Mouse (Mus musculus) liver, embryonic 16.5 days (tissue): ENCODE results near the gene Arhgef9. TPM values are rescaled to one million over a fixed set of nuclear protein-coding genes. Genes with fewer than 3 reads are reported as not detected.

Experiments
- ATAC-seq: fragments of 200-750 bp; cut with Nextera tagmentation; 2 replicates; pipeline ENCODE4 v1.8.0; 2017; ENCODE audit warnings: low read depth, mild to moderate bottlenecking, moderate number of reproducible peaks, moderate library complexity
- H3K27ac ChIP-seq: fragments of 300-500 bp; sonication (generic); 2 replicates; pipeline ENCODE4 v1.5.1; 2014; ENCODE audit warnings: mild to moderate bottlenecking, low read length
- H3K27me3 ChIP-seq: fragments of 300-500 bp; sonication (generic); 2 replicates; pipeline ENCODE4 v1.6.1; 2014; ENCODE audit warnings: low read depth, low read length, mixed read lengths; ENCODE audit not compliant: control insufficient read depth, insufficient read depth
- H3K36me3 ChIP-seq: fragments of 300-500 bp; sonication (generic); 2 replicates; pipeline ENCODE4 v1.6.1; 2014; ENCODE audit warnings: mild to moderate bottlenecking; ENCODE audit not compliant: control insufficient read depth, insufficient read depth
- H3K4me1 ChIP-seq: fragments of 300-500 bp; sonication (generic); 2 replicates; pipeline ENCODE4 v1.6.1; 2014; ENCODE audit warnings: low read depth, low read length, mixed read lengths; ENCODE audit not compliant: control insufficient read depth
- H3K4me2 ChIP-seq: fragments of 300-500 bp; sonication (generic); 2 replicates; pipeline ENCODE4 v1.6.1; 2014; ENCODE audit warnings: low read depth, low read length, mixed read lengths
- H3K4me3 ChIP-seq: fragments of 300-500 bp; sonication (generic); 2 replicates; pipeline ENCODE4 v1.5.1; 2014; ENCODE audit warnings: low read depth, mild to moderate bottlenecking, low read length
- H3K9ac ChIP-seq: fragments of 300-500 bp; sonication (generic); 2 replicates; pipeline ENCODE4 v1.6.1; 2014; ENCODE audit warnings: low read depth, low read length
- H3K9me3 ChIP-seq: fragments of 300-500 bp; sonication (generic); replicated peaks from 2 replicates; pipeline ENCODE4 v1.6.1; 2016; ENCODE audit warnings: low read length; ENCODE audit not compliant: control insufficient read depth
- WGBS: fragments of 180-500 bp; shearing (Covaris S2); extraction: QIAGEN DNeasy Blood & Tissue Kit; methylation state at CpG from one replicate; pipeline ENCODE4 v1.1.7; 2014; ENCODE audit not compliant: insufficient replicate concordance; 5-methylcytosine and 5-hydroxymethylcytosine counted together
- polyA plus RNA-seq: library from polyadenylated mRNA; unstranded; fragments of >200 nt; fragmentation: Nextera tagmentation; extraction: Ambion mirVana; gene quantifications from 2 replicates; pipeline ENCODE4 v1.2.1, GENCODE M21; 2015

The Arhgef9 gene
- 1.2 and 1.8 TPM in 2 replicates for polyA plus RNA-seq

DNA sequence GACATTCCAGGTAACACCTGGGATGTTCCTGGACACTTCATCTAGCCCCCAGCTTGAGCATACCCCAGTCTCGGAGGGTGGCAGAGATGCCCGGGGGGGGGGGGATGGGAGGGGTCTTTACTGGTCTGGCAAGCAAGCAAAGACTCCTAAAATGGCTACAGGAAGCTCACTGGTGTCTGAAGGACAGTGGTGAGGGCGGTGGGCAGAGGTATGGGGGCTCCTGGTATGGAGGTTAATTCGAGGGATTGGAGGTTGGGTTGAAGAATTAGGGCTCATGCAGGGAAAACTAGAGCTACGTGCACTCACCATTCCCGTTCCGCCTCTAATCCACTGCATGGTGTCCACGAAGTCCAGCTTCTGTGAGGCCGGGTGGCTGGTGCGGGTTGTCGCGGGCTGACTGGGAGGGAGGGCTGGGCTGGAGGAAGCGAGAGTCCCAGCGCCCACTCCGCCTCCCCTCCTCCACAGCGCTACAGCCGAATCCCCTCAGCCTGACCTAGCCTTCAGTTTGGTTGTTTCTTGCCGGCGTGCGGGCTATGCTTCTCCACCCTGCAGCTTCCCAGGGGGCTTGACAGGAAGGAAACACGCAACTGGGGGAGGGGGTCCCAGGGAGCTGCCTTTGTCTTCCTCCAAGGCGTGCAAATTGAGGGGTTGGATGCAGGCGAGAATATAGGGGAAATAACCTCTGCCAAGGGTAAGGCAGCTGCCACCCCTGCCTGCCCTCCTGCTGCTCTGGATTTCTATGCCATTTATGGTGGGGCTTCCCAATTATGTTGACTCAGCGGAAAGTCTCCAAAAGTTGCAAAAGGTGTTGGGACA lies at the start of gene Arhgef9:
Gene Arhgef9 (minus strand): TSS at position 753 of the 816 bp plus-strand sequence.
- no peaks in the 10 kb centered on the region for H3K4me1 ChIP-seq
- no peaks in the 10 kb centered on the region for H3K9me3 ChIP-seq
- H3K27ac ChIP-seq, result no peak within 1 kb of the TSS
- peaks cover 3% of the 10 kb centered on the region; the same call in 1 of the 2 replicates for H3K27me3 ChIP-seq
- H3K4me2 ChIP-seq, result peak within 1 kb of the TSS; percentile 41
- peak within 1 kb of the TSS; percentile 36 for H3K4me3 ChIP-seq
- no peak for ATAC-seq
- H3K36me3 ChIP-seq, result no peaks in the 10 kb centered on the region
- no peak within 1 kb of the TSS for H3K9ac ChIP-seq
- 21% methylated on average over 24 of the region's 24 CpGs for WGBS

- Histone ChIP-seq H3K27ac (no peak overlapping the region), H3K9me3 (no peaks in the 10 kb centered on the region), H3K9ac (no peak overlapping the region), H3K36me3 (no peaks in the 10 kb centered on the region), H3K4me3 (no peak overlapping the region), H3K4me2 (no peak overlapping the region), H3K27me3 (no peaks in the 10 kb centered on the region), H3K4me1 (no peaks in the 10 kb centered on the region)
- ATAC-seq, result no peak
Observed at GRCm38 (mm10) chrX:95238896-95239295, 42.2 kb upstream of the Arhgef9 start.

DNA sequence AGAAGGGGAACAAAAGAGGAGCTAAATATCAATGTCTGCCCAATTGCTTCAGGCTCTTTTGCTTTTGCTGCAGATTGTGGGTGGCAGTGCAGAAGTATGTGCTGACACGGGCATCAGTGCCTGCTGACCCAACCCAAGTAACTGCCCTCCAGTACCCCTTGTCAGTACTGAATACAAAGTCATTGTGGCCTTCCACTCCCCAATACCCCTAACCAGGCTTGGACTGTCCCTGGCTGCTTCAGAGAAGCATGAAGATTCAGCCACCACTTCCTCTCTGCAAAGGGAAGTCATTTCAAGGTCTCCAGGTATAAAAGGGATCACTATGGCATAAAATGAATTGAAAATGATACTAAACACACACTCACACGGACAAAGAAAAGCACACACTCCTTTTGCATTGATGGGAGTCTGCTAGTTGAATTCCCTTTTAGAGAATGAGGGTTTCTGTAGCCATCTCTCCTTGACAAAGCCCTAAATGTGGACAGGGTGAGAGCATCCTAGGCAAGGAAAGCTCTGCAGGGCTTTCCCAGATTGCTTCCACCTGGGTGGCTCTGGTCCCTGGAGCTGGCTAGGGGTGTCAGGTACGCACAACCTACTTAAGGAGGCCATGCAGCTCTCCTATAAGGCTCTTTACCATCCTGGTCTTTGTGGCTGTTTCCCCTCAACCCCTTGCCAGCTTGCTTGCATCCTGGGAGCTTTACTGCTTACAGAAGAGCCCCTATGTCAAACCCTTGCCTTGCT lies 1.1 kb downstream of the Arhgef9 start:
- Histone ChIP-seq H3K4me2 (no peak overlapping the region), H3K4me3 (no peak overlapping the region)

DNA sequence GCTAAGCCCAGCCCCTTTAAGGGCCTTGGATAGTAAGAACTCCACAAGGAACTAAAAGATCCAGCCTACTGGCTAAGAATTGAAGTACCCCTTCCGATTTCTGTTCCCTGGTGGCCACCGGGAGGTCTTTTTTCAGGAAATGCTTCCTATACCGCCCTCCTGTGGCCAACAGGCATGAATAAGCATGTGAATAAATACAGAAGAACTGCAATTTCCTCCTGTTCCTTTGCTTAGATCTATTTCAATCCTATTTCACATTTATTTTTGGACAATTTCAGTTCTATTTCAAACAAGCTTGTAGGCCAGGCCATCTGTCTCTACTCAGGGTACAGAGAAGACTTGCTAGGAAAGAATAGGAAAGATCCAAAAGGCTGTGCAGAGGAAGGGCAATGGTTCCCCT lies 20.7 kb downstream of the Arhgef9 start:
- Histone ChIP-seq H3K36me3 (no peaks in the 10 kb centered on the region), H3K9me3 (no peaks in the 10 kb centered on the region), H3K9ac (no peak overlapping the region), H3K27me3 (no peaks in the 10 kb centered on the region; the same call in 1 of the 2 replicates), H3K4me3 (no peak overlapping the region), H3K27ac (no peak overlapping the region), H3K4me2 (no peak overlapping the region), H3K4me1 (no peaks in the 10 kb centered on the region)
- 15% methylated on average over 3 of the region's 3 CpGs for WGBS
- no peak for ATAC-seq

More for the DNA sequence above, 1.1 kb downstream of the Arhgef9 start:
- WGBS, result 28% methylated on average over 3 of the region's 3 CpGs
- no peak overlapping the region for H3K9ac ChIP-seq
- H3K27me3 ChIP-seq, result peaks cover 3% of the 10 kb centered on the region; the same call in 1 of the 2 replicates
- no peaks in the 10 kb centered on the region for H3K4me1 ChIP-seq
- ATAC-seq, result no peak
- H3K9me3 ChIP-seq, result no peaks in the 10 kb centered on the region
- H3K36me3 ChIP-seq, result no peaks in the 10 kb centered on the region
- no peak overlapping the region for H3K27ac ChIP-seq

- Histone ChIP-seq H3K36me3 (no peaks in the 10 kb centered on the region), H3K9ac (peak overlapping the region; percentile 10; the same call in 1 of the 2 replicates), H3K27ac (peak overlapping the region; percentile 30; the same call in 1 of the 2 replicates), H3K4me2 (peak overlapping the region; percentile 54), H3K9me3 (no peaks in the 10 kb centered on the region), H3K4me3 (peak overlapping the region; percentile 56), H3K4me1 (no peaks in the 10 kb centered on the region), H3K27me3 (no peaks in the 10 kb centered on the region)
- 14% methylated on average over 16 of the region's 16 CpGs for WGBS
- peak; percentile 95 for ATAC-seq
Observed at GRCm38 (mm10) chrX:95166317-95166716, 30.3 kb downstream of the Arhgef9 start.

DNA sequence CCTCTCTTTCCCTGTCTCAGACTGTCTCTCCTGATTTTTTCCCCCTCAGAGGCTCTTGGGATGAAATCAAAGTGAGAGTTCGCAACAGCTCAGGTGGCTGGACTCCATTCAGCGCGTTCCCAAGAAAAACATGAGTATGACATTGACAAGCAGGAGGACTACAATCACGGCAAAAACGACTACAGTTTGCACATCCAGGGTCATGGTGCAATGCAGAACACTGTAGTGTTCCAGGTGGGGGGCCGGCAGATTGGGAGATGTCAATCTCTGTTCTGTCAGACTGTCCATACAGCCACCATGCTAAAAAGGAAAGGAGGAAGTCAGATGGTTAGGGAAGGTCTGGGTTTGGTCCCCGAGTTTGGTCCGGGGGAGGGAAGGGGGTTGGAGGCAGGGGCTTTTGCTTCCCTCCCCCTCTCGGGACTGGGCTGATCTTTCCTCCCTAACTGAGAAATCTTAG lies 31.0 kb downstream of the Arhgef9 start:
- Histone ChIP-seq H3K9me3 (no peaks in the 10 kb centered on the region), H3K27ac (peak overlapping the region; percentile 30; the same call in 1 of the 2 replicates), H3K4me2 (peak overlapping the region; percentile 54), H3K9ac (peak overlapping the region; percentile 10), H3K4me3 (peak overlapping the region; percentile 56), H3K27me3 (no peaks in the 10 kb centered on the region), H3K4me1 (no peaks in the 10 kb centered on the region), H3K36me3 (no peaks in the 10 kb centered on the region)
- 25% methylated on average over 9 of the region's 9 CpGs for WGBS
- ATAC-seq, result no peak

DNA sequence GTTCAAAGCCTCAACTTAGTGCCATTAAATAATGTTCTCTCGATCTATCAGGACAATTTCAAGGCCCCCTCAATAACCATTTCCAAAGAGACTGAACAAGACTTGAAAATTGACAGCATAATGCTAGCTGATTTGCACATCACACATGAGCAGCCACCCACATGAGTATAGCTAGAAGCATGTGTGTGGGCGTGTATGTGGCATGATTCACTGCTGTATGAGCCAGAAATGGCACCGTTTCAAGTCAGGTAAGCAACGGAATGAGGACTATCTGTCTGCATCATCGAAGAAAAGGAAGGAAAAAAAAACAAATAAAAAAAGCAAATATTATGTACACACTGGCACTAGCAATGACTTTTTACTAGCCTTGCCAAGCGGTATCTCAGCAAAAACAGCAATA lies 32.5 kb downstream of the Arhgef9 start:
- Histone ChIP-seq H3K27me3 (no peaks in the 10 kb centered on the region), H3K36me3 (no peaks in the 10 kb centered on the region), H3K4me2 (no peak overlapping the region), H3K27ac (no peak overlapping the region), H3K4me3 (no peak overlapping the region), H3K9ac (no peak overlapping the region), H3K9me3 (no peaks in the 10 kb centered on the region), H3K4me1 (no peaks in the 10 kb centered on the region)
- WGBS, result 63% methylated on average over 6 of the region's 6 CpGs
- no peak for ATAC-seq

DNA sequence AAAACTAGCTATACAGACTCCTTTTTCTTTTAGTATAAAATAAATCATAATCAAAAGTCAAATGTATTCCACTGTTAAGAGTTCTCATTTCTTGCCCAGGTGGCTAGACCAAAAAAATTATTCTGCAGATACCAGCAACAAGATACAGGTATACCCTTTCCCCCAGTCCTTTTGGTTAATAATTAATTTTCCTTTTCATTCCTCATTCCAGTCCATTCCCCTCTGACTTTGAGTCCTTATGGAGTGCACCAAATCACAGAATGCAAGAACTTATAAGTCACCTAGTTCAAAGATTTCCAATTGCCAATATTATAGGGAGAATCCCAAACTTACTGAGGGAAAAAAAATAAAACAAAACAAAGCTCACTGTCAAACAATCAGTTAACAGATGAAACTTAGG lies 33.2 kb downstream of the Arhgef9 start:
- no peaks in the 10 kb centered on the region for H3K27me3 ChIP-seq
- H3K27ac ChIP-seq, result no peak overlapping the region
- no peaks in the 10 kb centered on the region for H3K4me1 ChIP-seq
- no peak for ATAC-seq
- H3K9ac ChIP-seq, result no peak overlapping the region
- no peaks in the 10 kb centered on the region for H3K36me3 ChIP-seq
- H3K4me2 ChIP-seq, result no peak overlapping the region
- no peak overlapping the region for H3K4me3 ChIP-seq
- H3K9me3 ChIP-seq, result no peaks in the 10 kb centered on the region
